Mouse (Mus musculus): Measurements from ENCODE around the gene Mbd5.

DNA sequence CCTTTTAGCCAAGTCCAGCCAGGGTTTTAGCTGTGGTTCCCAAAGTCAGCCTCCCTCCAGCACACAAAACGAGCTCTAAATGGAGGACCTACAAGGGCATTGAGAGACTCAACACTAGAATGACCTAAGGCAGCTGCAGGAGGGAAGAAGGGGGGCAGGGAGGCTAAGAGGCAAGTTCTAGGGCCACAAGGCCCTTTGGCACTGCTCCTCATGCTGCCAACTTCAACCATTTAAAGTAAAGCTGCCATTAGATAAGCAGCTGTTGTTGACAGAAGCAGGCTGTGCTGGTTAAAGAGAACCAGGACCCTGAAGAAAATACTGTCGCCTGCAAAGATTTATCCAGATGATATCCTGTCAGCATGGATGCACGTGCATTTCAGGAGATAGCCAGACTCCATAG is 423.3 kb downstream of the Mbd5 start:
- no peak for TF ChIP-seq CTCF (IDR thresholded peaks at IDR 0.05; ENCODE audit: extremely low read depth, insufficient read depth, low read length)
- no peak for TF ChIP-seq POLR2A (IDR thresholded peaks at IDR 0.05; ENCODE audit: extremely low read depth, insufficient read depth, low read length)
